Mouse (Mus musculus): Measurements from ENCODE around the gene Lats2.
"Not testable (repeated sequence)": the region's sequence is repeated elsewhere in the genome, so short reads cannot be mapped to it uniquely, and the experiment has no call there.

Gene Lats2

GRCm38 (mm10) chr14:57696066-57696465 lies 62.1 kb downstream of the Lats2 start:
- no peak for DNase-seq (ENCODE audit: extremely low read depth, insufficient read length, low spot score)

GRCm38 (mm10) chr14:57695550-57695949 lies 62.6 kb downstream of the Lats2 start:
- DNase-seq (ENCODE audit: extremely low read depth, insufficient read length, low spot score): no peak

- no peak for DNase-seq (ENCODE audit: extremely low read depth, insufficient read length, low spot score)
These were observed 63.9 kb downstream of the Lats2 start for GRCm38 (mm10) chr14:57694246-57694645.

- no peak for DNase-seq (ENCODE audit: extremely low read depth, insufficient read length, low spot score)
These were observed 65.6 kb downstream of the Lats2 start for GRCm38 (mm10) chr14:57692517-57693130.

- no peak for DNase-seq (ENCODE audit: extremely low read depth, insufficient read length, low spot score)
These were observed 66.9 kb downstream of the Lats2 start for GRCm38 (mm10) chr14:57691316-57691715.

GRCm38 (mm10) chr14:57690681-57691080 lies 67.5 kb downstream of the Lats2 start:
- DNase-seq (ENCODE audit: extremely low read depth, insufficient read length, low spot score): no peak

GRCm38 (mm10) chr14:57688066-57688465 lies 70.1 kb downstream of the Lats2 start:
- DNase-seq (ENCODE audit: extremely low read depth, insufficient read length, low spot score): not testable (repeated sequence)

- no peak for DNase-seq (ENCODE audit: extremely low read depth, insufficient read length, low spot score)
These were observed 70.7 kb downstream of the Lats2 start for GRCm38 (mm10) chr14:57687441-57687840.

- DNase-seq (ENCODE audit: extremely low read depth, insufficient read length, low spot score): no peak
These were observed 71.5 kb downstream of the Lats2 start for GRCm38 (mm10) chr14:57686647-57687046.

GRCm38 (mm10) chr14:57684579-57684978 lies 73.6 kb downstream of the Lats2 start:
- DNase-seq (ENCODE audit: extremely low read depth, insufficient read length, low spot score): no peak

- no peak for DNase-seq (ENCODE audit: extremely low read depth, insufficient read length, low spot score)
These were observed 75.4 kb downstream of the Lats2 start for GRCm38 (mm10) chr14:57682751-57683150.

- DNase-seq (ENCODE audit: extremely low read depth, insufficient read length, low spot score): peak; percentile 45
These were observed 78.1 kb downstream of the Lats2 start for GRCm38 (mm10) chr14:57679958-57680535.

GRCm38 (mm10) chr14:57679523-57679922 lies 78.7 kb downstream of the Lats2 start:
- no peak for DNase-seq (ENCODE audit: extremely low read depth, insufficient read length, low spot score)

- DNase-seq (ENCODE audit: extremely low read depth, insufficient read length, low spot score): no peak
These were observed 82.7 kb downstream of the Lats2 start for GRCm38 (mm10) chr14:57675481-57675880.

GRCm38 (mm10) chr14:57665628-57665950 lies 92.6 kb downstream of the Lats2 start:
- DNase-seq (ENCODE audit: extremely low read depth, insufficient read length, low spot score): no peak

GRCm38 (mm10) chr14:57664822-57665627 lies 93.2 kb downstream of the Lats2 start, which contains the start of gene Xpo4:
Gene Xpo4, minus strand, starts transcription at chr14:57665430.
- DNase-seq (ENCODE audit: extremely low read depth, insufficient read length, low spot score): peak; percentile 85

- peak; percentile 53 for DNase-seq (ENCODE audit: extremely low read depth, insufficient read length, low spot score)
These were observed 93.8 kb downstream of the Lats2 start for GRCm38 (mm10) chr14:57664311-57664821.

GRCm38 (mm10) chr14:57663630-57664029 lies 94.6 kb downstream of the Lats2 start:
- DNase-seq (ENCODE audit: extremely low read depth, insufficient read length, low spot score): no peak

GRCm38 (mm10) chr14:57658301-57658700 lies 99.9 kb downstream of the Lats2 start:
- no peak for DNase-seq (ENCODE audit: extremely low read depth, insufficient read length, low spot score)

GRCm38 (mm10) chr14:57657500-57657899 lies 100.7 kb downstream of the Lats2 start:
- no peak for DNase-seq (ENCODE audit: extremely low read depth, insufficient read length, low spot score)

GRCm38 (mm10) chr14:57656519-57656918 lies 101.7 kb downstream of the Lats2 start:
- DNase-seq (ENCODE audit: extremely low read depth, insufficient read length, low spot score): not testable (repeated sequence)

GRCm38 (mm10) chr14:57649501-57649900 lies 108.7 kb downstream of the Lats2 start:
- no peak for DNase-seq (ENCODE audit: extremely low read depth, insufficient read length, low spot score)
